Mouse (Mus musculus) heart, adult 8-10 months (tissue): ENCODE measurements at regions not wholly inside any gene's neighbourhood (a gene's known extent, or its start where the extent isn't known, plus 50 kb on each side); places are given as distances from the start of the nearest gene placed in this dataset.

ENCODE experiments used
- DNase-seq: peaks from one replicate; pipeline ENCODE4 v3.0.0; 2022; ENCODE audit warnings: low spot score

GRCm38 (mm10) chr5:45136696-45137095 lies 313.3 kb downstream of the Qdpr start:
- no peak for DNase-seq

GRCm38 (mm10) chr5:45127971-45128370 lies 322.1 kb downstream of the Qdpr start:
- DNase-seq, result no peak

DNA sequence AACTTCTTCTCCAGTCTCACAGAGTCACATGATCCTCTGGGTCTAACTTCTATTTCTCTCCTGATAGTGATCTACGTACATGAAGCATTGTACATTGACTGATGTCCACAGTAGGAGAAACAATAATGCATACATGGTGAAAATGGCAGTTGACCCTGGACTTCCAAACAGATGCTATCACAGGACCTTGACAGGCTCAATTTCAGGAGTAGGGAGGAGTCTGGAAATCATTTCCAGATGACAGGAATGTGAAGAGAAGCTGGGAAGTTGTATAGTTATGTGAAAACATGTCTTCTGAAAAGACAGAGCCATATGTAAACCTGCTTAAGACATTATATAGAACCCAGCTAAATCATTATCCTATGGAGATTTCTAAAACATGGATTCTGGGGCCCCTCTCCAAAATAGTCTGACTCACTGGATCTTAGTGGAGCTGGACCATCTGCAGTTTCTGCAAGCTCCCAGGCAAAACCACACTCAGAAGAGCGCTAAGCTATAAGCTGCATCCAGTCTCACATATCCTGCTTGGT lies 322.3 kb upstream of the Ldb2 start:
- DNase-seq, result no peak

DNA sequence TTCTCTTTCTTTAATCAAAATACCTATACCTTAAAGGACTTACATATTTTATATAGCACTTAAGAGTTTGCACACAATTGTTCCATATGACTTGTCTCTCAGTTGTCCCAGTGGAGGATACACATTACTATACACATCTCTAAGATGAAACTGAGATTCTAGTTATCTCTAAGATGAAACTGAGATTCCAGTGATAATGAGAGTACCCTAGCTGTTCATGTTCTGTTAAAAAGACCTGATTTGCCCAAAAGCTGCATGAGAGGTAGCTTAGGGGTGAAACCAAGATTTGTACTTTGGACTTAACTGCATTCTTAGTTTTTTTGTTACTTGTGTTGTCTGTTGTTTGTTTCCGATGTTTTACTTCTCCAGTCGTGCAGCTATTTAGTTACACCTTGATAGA lies 320.3 kb upstream of the Ldb2 start:
- no peak for DNase-seq

GRCm38 (mm10) chr5:45111246-45111645 lies 311.8 kb upstream of the Ldb2 start:
- no peak for DNase-seq

- no peak for DNase-seq
These were observed 311.3 kb upstream of the Ldb2 start for GRCm38 (mm10) chr5:45110797-45111196.

DNA sequence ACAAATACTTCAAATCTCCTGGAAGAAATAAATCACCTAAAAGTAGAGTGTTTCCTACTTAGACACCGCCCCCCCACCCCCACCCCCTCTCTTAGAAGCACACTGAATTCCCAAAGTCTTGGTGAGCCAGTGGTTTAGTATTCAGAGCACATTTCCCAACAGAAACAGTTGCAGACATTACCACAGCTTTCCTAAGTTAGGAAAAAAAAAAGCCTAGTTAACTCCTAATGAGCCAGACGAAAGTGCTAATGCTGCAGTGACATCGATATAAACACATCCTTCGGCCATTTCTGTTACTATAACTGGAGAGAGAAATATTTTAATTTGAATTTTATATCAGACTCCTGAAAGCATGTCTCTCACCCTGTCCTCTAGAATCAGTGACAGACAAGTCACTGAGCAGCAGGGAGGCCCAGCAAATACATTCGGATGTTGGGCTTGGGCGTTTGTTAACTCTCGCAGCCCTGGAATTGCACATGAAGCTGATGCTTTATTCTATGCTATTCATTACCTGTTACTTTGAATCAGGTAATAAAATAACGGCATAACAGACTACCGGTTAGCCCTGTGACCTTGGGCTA lies 305.8 kb upstream of the Ldb2 start:
- DNase-seq, result no peak

DNA sequence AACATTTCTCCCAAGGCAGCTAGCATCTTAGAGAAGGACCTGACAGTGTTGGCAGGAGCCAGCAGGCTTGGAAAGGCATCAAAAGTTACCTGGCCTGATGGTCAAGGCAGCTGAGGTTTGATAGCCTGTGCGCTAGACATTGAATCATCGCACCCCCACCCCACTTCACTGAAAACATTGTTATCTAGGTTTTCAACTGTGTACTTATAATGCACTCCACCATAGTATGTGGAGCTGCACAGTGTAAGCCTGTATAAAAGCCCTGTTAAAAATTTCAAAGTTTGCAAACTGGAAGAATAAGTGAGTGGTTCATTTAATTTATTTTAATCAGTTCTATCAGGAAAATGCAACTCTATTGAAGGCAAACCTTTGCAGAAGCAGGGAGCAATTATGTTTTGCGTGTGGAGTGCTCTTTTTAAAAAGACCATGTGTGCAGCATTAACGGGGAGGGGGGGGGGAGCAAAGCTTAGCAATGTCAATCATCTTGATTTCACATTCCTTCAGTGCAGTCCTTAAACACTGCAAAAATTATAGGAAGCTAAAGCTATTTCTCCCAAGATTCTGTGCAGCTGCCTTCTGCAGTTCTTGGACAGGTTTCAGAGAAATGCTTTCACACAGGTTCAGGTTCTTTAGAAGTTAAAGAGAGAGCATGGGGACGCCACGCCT lies 304.4 kb upstream of the Ldb2 start:
- DNase-seq, result no peak

DNA sequence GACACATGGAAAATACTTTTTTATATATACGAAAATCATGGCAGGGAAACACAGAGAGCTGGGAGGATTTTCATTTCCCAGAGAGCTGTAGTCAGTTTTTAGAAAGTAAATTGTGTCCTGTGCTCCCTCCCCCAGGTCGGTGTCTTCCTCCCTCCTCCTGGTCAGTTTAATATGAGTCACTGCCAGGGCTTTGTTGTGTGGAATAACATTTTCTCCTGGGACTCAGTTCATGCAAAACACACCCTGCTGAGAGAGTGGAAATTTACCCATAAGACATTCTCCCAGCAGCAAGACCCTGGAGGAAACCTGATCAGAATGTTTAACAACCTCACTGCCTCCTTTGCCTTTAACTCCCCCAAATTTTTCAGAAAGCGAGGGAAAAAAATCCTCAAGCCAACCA lies 303.2 kb upstream of the Ldb2 start:
- DNase-seq, result peak; percentile 33

DNA sequence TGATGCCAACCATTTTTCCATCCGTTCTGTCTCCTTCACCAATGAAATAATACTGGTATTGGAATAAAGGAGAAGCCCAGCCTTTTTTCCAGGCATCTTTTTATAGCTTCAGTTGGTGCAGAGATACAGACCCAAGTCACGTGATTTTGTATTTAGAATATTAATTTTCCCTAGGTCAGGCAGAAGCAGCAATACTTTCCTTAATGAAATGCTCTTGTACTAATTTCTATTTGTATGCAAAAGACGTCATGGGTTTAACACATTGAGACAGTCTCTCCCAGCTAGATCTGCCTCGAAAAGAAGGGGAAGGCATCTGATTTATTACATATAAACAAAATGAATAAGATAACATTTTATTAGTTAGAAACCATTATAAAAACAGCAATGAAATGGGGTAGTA lies 302.3 kb upstream of the Ldb2 start:
- DNase-seq, result no peak

GRCm38 (mm10) chr5:45099082-45099481 lies 299.6 kb upstream of the Ldb2 start:
- no peak for DNase-seq

- DNase-seq, result no peak
These were observed 298.5 kb upstream of the Ldb2 start for GRCm38 (mm10) chr5:45097941-45098340.

GRCm38 (mm10) chr5:45084741-45085140 lies 285.3 kb upstream of the Ldb2 start:
- no peak for DNase-seq

GRCm38 (mm10) chr5:45082601-45083000 lies 283.1 kb upstream of the Ldb2 start:
- no peak for DNase-seq

DNA sequence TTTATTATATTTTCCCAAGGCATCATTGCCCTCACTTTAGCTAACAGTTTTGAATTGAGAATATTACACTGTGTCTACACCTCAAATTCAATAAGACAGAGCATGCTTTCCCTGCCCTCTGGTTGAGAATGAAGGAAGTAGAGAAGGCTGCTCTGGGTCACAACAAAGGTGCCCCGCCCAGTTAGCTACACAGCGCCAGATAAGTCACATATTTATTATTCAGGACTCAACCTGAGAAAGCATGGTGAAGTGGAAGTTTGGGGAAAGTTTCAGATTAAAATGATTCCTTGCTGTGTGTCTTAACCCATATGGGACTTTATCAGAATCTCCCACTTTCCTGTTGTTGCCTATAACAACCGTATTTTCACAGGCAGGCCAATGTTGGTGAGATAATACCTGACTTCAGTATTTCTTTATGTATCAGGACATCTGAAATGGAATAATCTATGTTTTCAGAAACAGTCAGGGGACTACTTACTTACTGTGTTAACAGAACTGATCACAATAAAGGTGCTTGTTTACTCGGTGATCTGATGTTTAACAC lies 276.9 kb upstream of the Ldb2 start:
- no peak for DNase-seq

DNA sequence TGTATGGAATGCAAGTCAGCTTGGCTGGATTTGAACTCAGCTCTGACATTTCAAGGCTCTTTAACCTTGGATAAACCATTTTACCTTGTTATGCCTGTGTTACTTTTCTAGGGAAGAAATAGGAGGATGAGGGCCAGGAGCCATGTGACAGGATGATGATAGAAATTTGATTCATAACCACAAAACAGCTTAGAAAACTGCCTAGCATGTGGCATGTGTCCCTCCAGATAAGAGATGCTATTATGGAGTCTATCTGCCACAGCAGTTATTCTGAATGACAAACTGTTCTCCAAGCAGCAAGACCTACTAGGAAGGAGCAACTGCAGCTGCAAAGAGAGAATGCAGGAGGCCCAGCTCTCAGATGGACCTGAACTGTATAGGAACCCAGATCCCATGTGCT lies 275.7 kb upstream of the Ldb2 start:
- no peak for DNase-seq

- no peak for DNase-seq
These were observed 273.0 kb upstream of the Ldb2 start for GRCm38 (mm10) chr5:45072529-45072928.

GRCm38 (mm10) chr5:45065917-45066699 lies 266.6 kb upstream of the Ldb2 start:
- DNase-seq, result no peak

DNA sequence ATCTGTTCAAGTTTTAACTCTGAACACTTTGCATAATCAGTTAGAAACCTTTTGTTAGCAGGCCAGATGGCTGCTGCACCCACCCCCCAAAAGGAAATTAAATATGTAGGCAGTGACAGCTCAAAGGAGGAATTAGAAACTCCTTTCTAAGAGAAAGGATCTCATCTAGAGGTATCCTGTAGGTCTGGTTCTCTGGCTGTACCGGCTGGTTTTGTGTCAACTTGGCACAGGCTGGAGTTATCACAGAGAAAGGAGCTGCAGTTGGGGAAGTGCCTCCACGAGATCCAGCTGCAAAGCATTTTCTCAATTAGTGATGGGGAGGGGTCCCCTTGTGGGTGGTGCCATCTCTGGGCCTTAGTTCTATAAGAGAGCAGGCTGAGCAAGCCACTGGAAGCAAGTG lies 263.1 kb upstream of the Ldb2 start:
- no peak for DNase-seq

DNA sequence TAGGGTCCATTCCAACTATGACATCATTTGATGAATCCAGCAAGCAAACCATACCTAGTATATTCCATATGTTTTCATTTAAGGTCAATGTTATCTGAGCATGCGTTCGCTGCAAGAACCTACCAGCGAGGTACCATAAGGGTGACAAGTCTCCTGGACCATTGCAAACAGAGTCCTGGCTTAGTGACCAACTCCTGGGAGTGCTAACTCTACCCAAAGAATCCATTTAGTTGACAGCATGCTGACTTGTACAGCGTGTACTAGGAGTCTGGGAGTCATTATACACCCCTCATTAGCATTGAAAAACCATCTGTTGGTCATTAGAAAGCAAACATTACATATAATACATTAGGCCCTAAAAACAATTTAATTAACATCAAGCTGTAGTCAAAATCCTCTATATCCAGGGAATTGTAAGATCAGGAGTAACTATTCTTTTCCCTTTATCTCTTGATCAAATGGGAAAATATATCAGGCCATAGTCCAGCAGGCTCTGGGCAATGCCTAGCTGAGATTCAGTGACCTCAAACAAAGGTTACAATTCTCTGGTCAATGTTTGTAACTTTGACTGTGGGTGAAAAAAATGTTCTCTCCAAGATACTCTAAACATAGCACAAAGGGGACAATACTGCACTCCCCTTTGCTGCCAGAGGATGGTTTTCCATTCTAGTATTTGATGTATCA lies 255.9 kb upstream of the Ldb2 start:
- no peak for DNase-seq

GRCm38 (mm10) chr5:45049410-45049809 lies 249.9 kb upstream of the Ldb2 start:
- DNase-seq, result no peak

- no peak for DNase-seq
These were observed 243.4 kb upstream of the Ldb2 start for GRCm38 (mm10) chr5:45042914-45043313.
